In genomic region chr17:43584771-43585170, GRCm38 (mm10) we compare ENCODE assay signal across 27 mouse cellular contexts. TPM values are rescaled to one million over a fixed set of nuclear protein-coding genes. Genes with fewer than 3 reads are reported as not detected.
"Had no signal": no experiment of that assay in that cellular context is flagged by ENCODE, and none has a peak within 500 bp of the region (broad histone marks: within the 10 kb centered on the region; RNA-seq: fewer than 3 reads in every experiment).

No protein-coding gene starts in this region.

- H3K9me3 ChIP-seq: heart, embryonic 10.5 days; heart, embryonic 12.5 days; hindbrain, embryonic 10.5 days; hindbrain, embryonic 12.5 days; intestine, embryonic 15.5 days; limb, embryonic 13.5 days; liver, embryonic 13.5 days; liver, embryonic 15.5 days had no signal

- H3K27ac ChIP-seq: gastrocnemius, adult 2 months; hindbrain, embryonic 10.5 days; hindbrain, embryonic 12.5 days; hindbrain, embryonic 14.5 days; intestine, embryonic 15.5 days; layer of hippocampus, adult 2 months; left cerebral cortex, adult 2 months; limb, embryonic 13.5 days; liver, embryonic 13.5 days; liver, embryonic 15.5 days had no signal

- H3K9ac ChIP-seq: hindbrain, embryonic 12.5 days; hindbrain, embryonic 14.5 days; intestine, embryonic 15.5 days; limb, embryonic 13.5 days; liver, embryonic 13.5 days; liver, embryonic 15.5 days had no signal

- DNase-seq: gastrocnemius, adult 2 months; gastrocnemius, postnatal 10 days; gastrocnemius, postnatal 25 days; heart, adult 18-20 months; heart, postnatal 4 days; kidney, adult 18-20 months; kidney, adult 9 months; kidney, postnatal 14 days; liver; liver, embryonic 13.5 days had no signal

- H3K27me3 ChIP-seq: heart, embryonic 12.5 days; hindbrain, embryonic 12.5 days; intestine, embryonic 15.5 days; limb, embryonic 13.5 days; liver, embryonic 13.5 days; liver, embryonic 15.5 days had no signal

- ATAC-seq: hindbrain, embryonic 16.5 days; inflammation-experienced regulatory T-cells, adult 6 months; intestine, embryonic 15.5 days; intestine, postnatal 0 days had no signal

- H3K4me3 ChIP-seq: gastrocnemius, adult 2 months; heart, embryonic 10.5 days; heart, embryonic 12.5 days; hindbrain, embryonic 10.5 days; hindbrain, embryonic 12.5 days; intestine, embryonic 15.5 days; layer of hippocampus, adult 2 months; left cerebral cortex, adult 2 months; limb, embryonic 13.5 days; liver, embryonic 13.5 days; liver, embryonic 15.5 days had no signal

- H3K4me2 ChIP-seq: heart, embryonic 12.5 days; hindbrain, embryonic 12.5 days; hindbrain, embryonic 14.5 days; intestine, embryonic 15.5 days; limb, embryonic 13.5 days; liver, embryonic 11.5 days; liver, embryonic 13.5 days; liver, embryonic 15.5 days had no signal

- H3K36me3 ChIP-seq: heart, embryonic 10.5 days; heart, embryonic 12.5 days; hindbrain, embryonic 10.5 days; hindbrain, embryonic 12.5 days; intestine, embryonic 15.5 days; limb, embryonic 13.5 days; liver, embryonic 13.5 days; liver, embryonic 15.5 days had no signal

RNA-seq across cellular contexts. Expression of gene Ankrd66, which starts 41.3 kb away (rescaled TPM):
- polyA plus RNA-seq: heart, embryonic 12.5 days; heart, embryonic 16.5 days; inflammation-experienced regulatory T-cells, adult 6 months; limb, embryonic 11.5 days; liver, embryonic 11.5 days; liver, embryonic 13.5 days; liver, embryonic 15.5 days had no signal

RNA-seq across cellular contexts. Expression of gene Tdrd6, which starts 45.3 kb away (rescaled TPM):
- polyA plus RNA-seq: heart, embryonic 10.5 days; inflammation-experienced regulatory T-cells, adult 6 months; kidney, embryonic 16.5 days; liver, embryonic 15.5 days had no signal
